Mouse (Mus musculus) heart, embryonic 14.5 days (tissue): ENCODE data around the gene Ndel1. TPM values are rescaled to one million over a fixed set of nuclear protein-coding genes. Genes with fewer than 3 reads are reported as not detected.

ENCODE experiments used
- ATAC-seq: fragments of 200-750 bp; cut with Nextera tagmentation; 2 replicates; pipeline ENCODE4 v1.8.0; 2017; ENCODE audit warnings: low read depth, moderate TSS enrichment; ENCODE audit not compliant: insufficient number of reproducible peaks, insufficient read depth, low FRiP score
- H3K27ac ChIP-seq, 2 experiments: fragments of 200-500 bp in 1 of 2; fragments of 300-500 bp in 1 of 2; sonication (generic) in 1 of 2; replicated peaks in 1 of 2; 2 replicates each; pipeline ENCODE4 v1.5.1; 2012 to 2014; ENCODE audit warnings: low read depth in 2 of 2, low read length in 2 of 2, control low read depth in 1 of 2, mild to moderate bottlenecking in 1 of 2, mixed read lengths in 1 of 2; ENCODE audit not compliant: control insufficient read depth in 1 of 2, insufficient read depth in 1 of 2
- H3K27me3 ChIP-seq: fragments of 300-500 bp; sonication (generic); 2 replicates; pipeline ENCODE4 v1.6.1; 2014; ENCODE audit warnings: mild to moderate bottlenecking, low read length, control low read depth; ENCODE audit not compliant: control insufficient read depth, insufficient read depth
- H3K36me3 ChIP-seq: fragments of 300-500 bp; sonication (generic); 2 replicates; pipeline ENCODE4 v1.6.1; 2014; ENCODE audit warnings: mild to moderate bottlenecking, control low read depth, low read length, mixed read lengths; ENCODE audit not compliant: control insufficient read depth, insufficient read depth
- H3K4me1 ChIP-seq, 2 experiments: fragments of 200-500 bp in 1 of 2; fragments of 300-500 bp in 1 of 2; sonication (generic) in 1 of 2; 2 replicates each; pipeline ENCODE4 v1.6.1; 2012 to 2014; ENCODE audit warnings: low read length in 2 of 2, control low read depth in 1 of 2, mixed read lengths in 1 of 2; ENCODE audit not compliant: control insufficient read depth in 2 of 2, insufficient read depth in 2 of 2
- H3K4me2 ChIP-seq: fragments of 300-500 bp; sonication (generic); 2 replicates; pipeline ENCODE4 v1.6.1; 2014; ENCODE audit warnings: mild to moderate bottlenecking, low read length
- H3K4me3 ChIP-seq, 2 experiments: fragments of 200-500 bp in 1 of 2; fragments of 300-500 bp in 1 of 2; sonication (generic) in 1 of 2; 2 replicates each; pipeline ENCODE4 v1.5.1; 2012 to 2014; ENCODE audit warnings: low read length in 2 of 2, mild to moderate bottlenecking in 2 of 2, control low read depth in 1 of 2, low read depth in 1 of 2, moderate library complexity in 1 of 2; ENCODE audit not compliant: control insufficient read depth in 1 of 2, insufficient read depth in 1 of 2
- H3K9ac ChIP-seq: fragments of 300-500 bp; sonication (generic); 2 replicates; pipeline ENCODE4 v1.6.1; 2014; ENCODE audit warnings: mild to moderate bottlenecking, low read length
- H3K9me3 ChIP-seq: fragments of 300-500 bp; sonication (generic); 2 replicates; pipeline ENCODE4 v1.6.1; 2016; ENCODE audit warnings: low read length, control low read depth; ENCODE audit not compliant: control insufficient read depth
- WGBS: fragments of 180-500 bp; shearing (Covaris S2); extraction: QIAGEN DNeasy Blood & Tissue Kit; methylation state at CpG from one replicate; pipeline ENCODE4 v1.1.7; 2014; 5-methylcytosine and 5-hydroxymethylcytosine counted together
- polyA plus RNA-seq: library from polyadenylated mRNA; unstranded; fragments of >200 nt; fragmentation: Nextera tagmentation; extraction: Ambion mirVana; gene quantifications from 2 replicates; pipeline ENCODE4 v1.2.1, GENCODE M21; 2014

Gene Ndel1
- polyA plus RNA-seq, 1 experiment from 2014 or later: 63.2 TPM

DNA sequence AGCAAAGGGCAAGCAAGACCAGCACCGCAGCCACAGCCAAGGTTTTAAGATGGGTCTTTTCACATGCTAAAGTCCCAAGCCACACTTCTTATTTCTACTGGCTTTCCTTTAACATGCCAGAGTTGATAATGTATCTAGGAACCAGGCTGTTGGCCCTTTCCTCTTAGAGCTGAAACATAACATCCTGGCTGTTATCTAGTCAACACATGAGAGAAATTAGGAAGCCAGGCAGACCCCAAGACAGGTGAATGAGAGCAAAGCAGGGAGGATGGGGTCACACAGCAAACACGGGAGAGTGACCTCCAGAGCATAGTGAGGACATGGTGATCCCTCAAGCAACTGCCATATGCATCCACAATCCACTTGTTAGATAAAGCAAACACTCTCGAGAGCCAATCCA is 44.9 kb downstream of the Ndel1 start:
- WGBS: 59% methylated on average over 3 of the region's 3 CpGs
- Histone ChIP-seq H3K4me3 (no peak overlapping the region), H3K9me3 (no peaks in the 10 kb centered on the region), H3K27ac (no peak overlapping the region), H3K9ac (no peak overlapping the region), H3K27me3 (no peaks in the 10 kb centered on the region), H3K4me1 (peaks cover 0 to 7% of the 10 kb centered on the region in 2 experiments; a peak in 1 of 4 replicates), H3K4me2 (no peak overlapping the region), H3K36me3 (peaks cover 86% of the 10 kb centered on the region)
- ATAC-seq: no peak

DNA sequence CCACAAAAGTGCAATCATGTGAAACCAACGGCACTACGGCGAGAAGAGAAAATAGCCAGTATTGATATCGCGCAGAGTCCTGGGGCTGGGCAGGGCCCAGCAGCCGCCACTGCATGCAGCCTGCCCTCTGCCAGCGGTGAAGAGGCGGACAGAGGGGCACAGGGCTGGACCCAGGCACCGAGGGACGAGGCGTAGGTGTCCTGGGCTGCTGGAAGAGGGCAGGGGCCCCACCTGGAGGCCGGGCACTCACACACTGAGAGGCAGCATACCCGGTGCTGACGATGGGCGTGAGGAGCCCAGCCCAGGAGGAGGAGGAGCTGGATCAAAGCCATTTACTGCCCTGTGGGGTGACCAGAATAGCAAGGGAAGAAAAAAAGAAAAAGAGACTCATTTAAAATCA is 49.3 kb downstream of the Ndel1 start:
- Histone ChIP-seq H3K9ac (no peak overlapping the region), H3K36me3 (peaks cover 91% of the 10 kb centered on the region), H3K4me3 (no peak overlapping the region), H3K27ac (no peak overlapping the region), H3K4me2 (no peak overlapping the region), H3K9me3 (no peaks in the 10 kb centered on the region), H3K4me1 (peaks cover 0 to 7% of the 10 kb centered on the region in 2 experiments; a peak in 1 of 4 replicates), H3K27me3 (no peaks in the 10 kb centered on the region)
- 80% methylated on average over 15 of the region's 15 CpGs for WGBS
- no peak for ATAC-seq

DNA sequence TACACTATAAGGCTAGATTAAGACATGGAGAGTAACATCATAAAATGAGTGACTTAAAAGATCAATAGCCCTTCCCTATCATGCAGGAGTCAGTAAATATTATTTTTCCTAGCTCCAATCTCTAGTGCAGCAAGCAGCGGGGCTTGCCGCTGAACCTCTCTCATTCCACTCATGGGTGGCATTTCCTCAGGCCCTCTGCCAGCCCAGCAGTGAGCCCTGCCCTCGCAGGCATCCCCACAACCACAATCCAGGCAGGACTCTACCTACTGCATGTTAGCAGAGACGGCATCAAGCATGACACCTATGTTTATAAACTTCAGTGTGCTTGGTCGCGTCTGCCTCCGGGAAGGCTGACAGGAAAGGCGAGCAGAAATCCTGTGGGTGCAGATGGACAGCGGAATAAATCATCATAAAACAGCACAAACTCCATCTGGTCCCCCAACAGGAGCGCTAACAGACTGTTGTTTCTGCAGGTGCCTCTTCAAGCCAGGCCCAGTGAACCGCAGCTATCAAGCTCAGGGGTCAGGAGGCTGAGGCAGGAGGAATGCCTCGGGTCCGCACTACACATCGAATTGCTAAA is 52.3 kb downstream of the Ndel1 start:
- Histone ChIP-seq H3K4me1 (0 out of 4 replicates have a peak, but pooled peaks cover 0 to 4% of the 10 kb centered on the region in 2 experiments), H3K4me2 (no peak overlapping the region), H3K9ac (no peak overlapping the region), H3K27ac (no peak overlapping the region), H3K9me3 (no peaks in the 10 kb centered on the region), H3K27me3 (no peaks in the 10 kb centered on the region), H3K4me3 (no peak overlapping the region), H3K36me3 (peaks cover 95% of the 10 kb centered on the region)
- WGBS: 88% methylated on average over 14 of the region's 14 CpGs
- no peak for ATAC-seq

DNA sequence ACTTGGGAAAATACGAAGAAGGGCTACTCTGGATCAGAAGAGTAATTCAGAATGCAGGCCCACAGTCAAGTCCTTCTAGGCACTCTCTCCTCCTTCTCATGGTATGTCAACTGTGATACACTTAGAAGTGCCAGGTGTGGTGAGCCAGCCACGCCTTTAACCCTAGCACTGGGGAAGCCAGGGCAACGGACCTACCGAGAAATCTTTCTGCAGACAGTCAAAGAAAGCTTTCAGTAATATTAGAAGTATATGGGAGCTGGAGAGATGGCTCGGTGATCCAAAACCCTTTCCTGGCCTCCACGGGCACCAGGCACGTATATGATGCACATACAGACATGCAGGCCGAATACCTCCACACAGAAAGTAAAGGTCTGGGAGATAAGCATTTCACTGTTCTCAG is 53.2 kb downstream of the Ndel1 start:
- Histone ChIP-seq H3K9ac (no peak overlapping the region), H3K36me3 (peaks cover 97% of the 10 kb centered on the region), H3K9me3 (no peaks in the 10 kb centered on the region), H3K27ac (no peak overlapping the region), H3K4me3 (no peak overlapping the region), H3K4me1 (0 out of 4 replicates have a peak, but pooled peaks cover 0 to 4% of the 10 kb centered on the region in 2 experiments), H3K4me2 (no peak overlapping the region), H3K27me3 (no peaks in the 10 kb centered on the region)
- 82% methylated on average over 8 of the region's 8 CpGs for WGBS
- no peak for ATAC-seq

DNA sequence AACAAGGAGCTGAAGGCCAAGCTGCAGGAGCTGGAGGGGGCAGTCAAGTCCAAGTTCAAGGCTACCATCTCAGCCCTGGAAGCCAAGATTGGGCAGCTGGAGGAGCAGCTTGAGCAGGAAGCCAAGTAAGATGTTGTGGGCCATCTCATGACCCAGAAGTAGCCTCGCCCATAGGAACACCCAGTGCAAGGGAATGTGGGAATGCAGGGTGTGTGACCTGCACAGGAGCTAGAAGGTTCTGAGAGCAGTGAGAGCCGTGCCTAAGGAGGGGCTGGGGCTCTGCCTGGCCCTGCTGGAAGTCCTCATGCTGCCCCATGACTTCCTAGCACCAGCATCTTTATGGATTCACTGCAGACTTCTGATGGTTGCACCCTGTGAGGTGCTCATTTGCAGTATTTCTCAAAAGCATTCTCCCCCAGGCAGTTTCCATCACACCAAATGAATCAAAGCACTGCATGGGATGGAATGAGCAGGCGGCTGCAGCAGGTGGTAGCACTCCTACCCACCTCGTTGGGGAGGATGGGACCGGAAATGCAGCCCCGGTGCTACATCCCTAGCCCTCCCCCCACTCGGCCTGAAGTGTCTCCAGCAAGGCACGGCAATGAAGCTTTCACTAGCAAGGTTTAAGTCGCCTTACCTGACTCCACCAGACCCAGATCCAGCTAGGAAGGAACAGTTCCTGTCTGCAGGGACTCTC is 59.6 kb downstream of the Ndel1 start:
- H3K27ac ChIP-seq: no peak overlapping the region
- no peaks in the 10 kb centered on the region for H3K27me3 ChIP-seq
- peaks cover 99% of the 10 kb centered on the region for H3K36me3 ChIP-seq
- no peak overlapping the region for H3K4me2 ChIP-seq
- WGBS: 83% methylated on average over 9 of the region's 9 CpGs
- ATAC-seq: no peak
- no peaks in the 10 kb centered on the region for H3K4me1 ChIP-seq
- no peaks in the 10 kb centered on the region for H3K9me3 ChIP-seq
- no peak overlapping the region for H3K4me3 ChIP-seq
- H3K9ac ChIP-seq: no peak overlapping the region

DNA sequence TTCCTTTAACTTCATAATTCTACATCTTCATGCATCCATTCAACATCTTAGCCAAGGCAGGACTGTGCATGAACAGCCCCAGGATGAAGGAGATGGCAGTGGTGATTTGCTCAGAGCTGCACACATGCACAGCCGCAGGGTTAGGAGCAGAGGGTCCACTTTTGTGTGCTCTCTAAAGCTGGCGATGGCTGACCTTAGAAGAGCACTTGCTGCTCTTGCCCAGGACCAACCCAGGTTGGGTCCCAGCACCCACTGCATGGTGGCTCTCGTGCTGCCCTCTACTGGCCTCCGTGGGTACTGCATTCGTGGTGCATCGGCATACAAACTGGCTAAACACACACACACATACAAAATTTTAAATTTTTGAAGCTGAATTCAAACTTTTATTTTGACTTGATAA is 63.9 kb downstream of the Ndel1 start:
- Histone ChIP-seq H3K9ac (no peak overlapping the region), H3K27me3 (no peaks in the 10 kb centered on the region), H3K4me3 (no peak overlapping the region), H3K36me3 (peaks cover 100% of the 10 kb centered on the region), H3K4me2 (no peak overlapping the region), H3K9me3 (no peaks in the 10 kb centered on the region), H3K4me1 (no peaks in the 10 kb centered on the region), H3K27ac (no peak overlapping the region)
- WGBS: 32% methylated on average over 6 of the region's 6 CpGs
- no peak for ATAC-seq

DNA sequence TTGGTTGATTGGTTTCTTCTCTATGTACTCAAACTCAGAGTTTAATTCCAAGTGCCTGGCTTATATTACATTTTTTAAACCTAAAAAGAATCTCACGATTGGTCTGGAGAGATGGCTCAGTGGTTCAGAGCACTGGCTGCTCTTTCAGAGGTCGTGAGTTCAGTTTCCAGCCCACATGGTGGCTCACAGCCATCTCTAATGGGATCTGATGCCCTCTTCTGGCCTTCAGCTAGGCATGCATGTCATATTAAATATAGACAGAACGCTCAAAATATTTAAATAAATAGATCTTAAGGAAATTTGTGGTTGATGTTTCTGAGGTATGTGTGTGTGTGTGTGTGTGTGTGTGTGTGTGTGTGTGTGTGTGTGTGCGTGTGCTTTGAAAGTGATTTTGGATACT is 66.5 kb downstream of the Ndel1 start:
- WGBS: 67% methylated on average over 4 of the region's 4 CpGs
- H3K9ac ChIP-seq: no peak overlapping the region
- H3K4me1 ChIP-seq: no peaks in the 10 kb centered on the region
- H3K27ac ChIP-seq: no peak overlapping the region
- peaks cover 100% of the 10 kb centered on the region for H3K36me3 ChIP-seq
- no peak overlapping the region for H3K4me3 ChIP-seq
- no peaks in the 10 kb centered on the region for H3K27me3 ChIP-seq
- no peak overlapping the region for H3K4me2 ChIP-seq
- no peaks in the 10 kb centered on the region for H3K9me3 ChIP-seq
- ATAC-seq: no peak

DNA sequence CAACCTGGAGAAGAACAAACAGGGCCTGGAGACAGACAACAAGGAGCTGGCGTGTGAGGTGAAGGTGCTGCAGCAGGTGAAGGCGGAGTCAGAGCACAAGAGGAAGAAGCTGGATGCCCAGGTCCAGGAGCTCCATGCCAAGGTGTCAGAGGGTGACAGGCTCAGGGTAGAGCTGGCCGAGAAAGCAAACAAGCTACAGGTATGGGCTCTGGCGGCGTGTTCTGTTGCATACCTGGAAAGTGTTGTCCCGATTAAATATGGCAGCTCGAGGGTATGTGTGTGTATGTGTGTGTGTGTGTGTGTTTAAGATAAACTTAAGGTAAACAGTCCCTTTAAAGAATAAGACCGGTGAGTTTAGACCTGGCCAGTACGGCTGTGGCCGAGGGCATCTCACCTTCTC is 73.4 kb downstream of the Ndel1 start:
- 93% methylated on average over 10 of the region's 10 CpGs for WGBS
- no peak overlapping the region for H3K27ac ChIP-seq
- H3K4me3 ChIP-seq: no peak overlapping the region
- H3K36me3 ChIP-seq: peaks cover 100% of the 10 kb centered on the region
- no peaks in the 10 kb centered on the region for H3K4me1 ChIP-seq
- no peaks in the 10 kb centered on the region for H3K27me3 ChIP-seq
- H3K9me3 ChIP-seq: no peaks in the 10 kb centered on the region
- no peak overlapping the region for H3K9ac ChIP-seq
- H3K4me2 ChIP-seq: no peak overlapping the region
- no peak for ATAC-seq
